Mouse (Mus musculus) megakaryocyte, embryonic 14.5 days (primary cell): ENCODE measurements around the gene Prdx1.

Source experiments
- FLI1 ChIP-seq: IDR thresholded peaks from 2 replicates; pipeline ENCODE4 v1.6.1; 2012; ENCODE audit warnings: low read length, inconsistent platforms, mixed read lengths
- GATA1 ChIP-seq: IDR thresholded peaks from 3 replicates; pipeline ENCODE4 v1.6.1; 2012; ENCODE audit warnings: mixed read lengths, low read length, inconsistent platforms, borderline replicate concordance

DNA sequence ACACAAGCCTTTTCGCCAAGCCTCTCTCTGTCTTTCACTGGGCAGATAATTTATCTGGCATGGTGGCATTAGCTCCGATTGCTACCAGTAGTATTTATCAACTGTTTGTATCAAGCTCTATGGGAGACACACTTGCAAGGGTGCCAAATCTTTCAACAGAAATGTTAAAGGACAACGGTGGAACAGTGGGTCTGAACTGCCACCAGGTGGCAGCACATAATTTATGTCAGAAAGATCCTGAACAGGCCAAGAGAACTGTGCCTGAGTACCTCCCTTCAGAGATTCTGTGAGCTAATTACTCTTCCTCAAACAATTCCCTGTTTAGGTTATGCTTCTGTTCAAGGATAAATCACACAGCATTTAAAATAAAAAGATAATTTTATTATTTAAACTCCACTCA lies 34.1 kb downstream of the Prdx1 start:
- TF ChIP-seq GATA1 (no peak), FLI1 (no peak)
